Mouse (Mus musculus) forebrain, embryonic 16.5 days (tissue): Measurements from ENCODE around the gene Chrna4. TPM values are rescaled to one million over a fixed set of nuclear protein-coding genes. Genes with fewer than 3 reads are reported as not detected.

Experiments used
- ATAC-seq: fragments of 200-750 bp; cut with Nextera tagmentation; 2 replicates; pipeline ENCODE4 v1.8.0; 2017; ENCODE audit warnings: mild to moderate bottlenecking, moderate library complexity
- H3K27ac ChIP-seq: fragments of 300-500 bp; sonication (generic); 2 replicates; pipeline ENCODE4 v1.5.1; 2014; ENCODE audit warnings: low read length, control low read depth
- H3K27me3 ChIP-seq: fragments of 300-500 bp; sonication (generic); replicated peaks from 2 replicates; pipeline ENCODE4 v1.6.1; 2014; ENCODE audit warnings: low read length; ENCODE audit not compliant: control insufficient read depth, insufficient read depth
- H3K36me3 ChIP-seq: fragments of 300-500 bp; sonication (generic); 2 replicates; pipeline ENCODE4 v1.6.1; 2014; ENCODE audit not compliant: control insufficient read depth, insufficient read depth
- H3K4me1 ChIP-seq: fragments of 300-500 bp; sonication (generic); replicated peaks from 2 replicates; pipeline ENCODE4 v1.6.1; 2014; ENCODE audit warnings: low read length; ENCODE audit not compliant: control insufficient read depth, insufficient read depth
- H3K4me2 ChIP-seq: fragments of 300-500 bp; sonication (generic); 2 replicates; pipeline ENCODE4 v1.6.1; 2014; ENCODE audit warnings: mild to moderate bottlenecking, low read length, control low read depth
- H3K4me3 ChIP-seq: fragments of 300-500 bp; sonication (generic); replicated peaks from 2 replicates; pipeline ENCODE4 v1.5.1; 2014; ENCODE audit warnings: mild to moderate bottlenecking, low read length, control low read depth
- H3K9ac ChIP-seq: fragments of 300-500 bp; sonication (generic); replicated peaks from 2 replicates; pipeline ENCODE4 v1.6.1; 2014; ENCODE audit warnings: low read depth, low read length, control low read depth
- H3K9me3 ChIP-seq: fragments of 300-500 bp; sonication (generic); 2 replicates; pipeline ENCODE4 v1.6.1; 2016; ENCODE audit warnings: low read length; ENCODE audit not compliant: control insufficient read depth
- WGBS: fragments of 180-500 bp; shearing (Covaris S2); extraction: QIAGEN DNeasy Blood & Tissue Kit; methylation state at CpG from one replicate; pipeline ENCODE4 v1.1.7; 2014; 5-methylcytosine and 5-hydroxymethylcytosine counted together
- polyA plus RNA-seq: library from polyadenylated mRNA; unstranded; fragments of >200 nt; fragmentation: Nextera tagmentation; extraction: Ambion mirVana; gene quantifications from 2 replicates; pipeline ENCODE4 v1.2.1, GENCODE M21; 2015

Gene Chrna4
- polyA plus RNA-seq, 1 experiment from 2014 or later = 9.9 TPM

GRCm38 (mm10) chr2:180987001-180987400 lies 56.3 kb downstream of the Chrna4 start:
- Histone ChIP-seq H3K4me2 (no peak overlapping the region), H3K9me3 (no peaks in the 10 kb centered on the region), H3K27ac (no peak overlapping the region), H3K27me3 (no peaks in the 10 kb centered on the region), H3K4me1 (no peaks in the 10 kb centered on the region), H3K4me3 (no peak overlapping the region), H3K9ac (no peak overlapping the region), H3K36me3 (peaks cover 5% of the 10 kb centered on the region; the same call in 1 of the 2 replicates)
- WGBS = 93% methylated on average over 1 of the region's 1 CpGs
- no peak for ATAC-seq

DNA sequence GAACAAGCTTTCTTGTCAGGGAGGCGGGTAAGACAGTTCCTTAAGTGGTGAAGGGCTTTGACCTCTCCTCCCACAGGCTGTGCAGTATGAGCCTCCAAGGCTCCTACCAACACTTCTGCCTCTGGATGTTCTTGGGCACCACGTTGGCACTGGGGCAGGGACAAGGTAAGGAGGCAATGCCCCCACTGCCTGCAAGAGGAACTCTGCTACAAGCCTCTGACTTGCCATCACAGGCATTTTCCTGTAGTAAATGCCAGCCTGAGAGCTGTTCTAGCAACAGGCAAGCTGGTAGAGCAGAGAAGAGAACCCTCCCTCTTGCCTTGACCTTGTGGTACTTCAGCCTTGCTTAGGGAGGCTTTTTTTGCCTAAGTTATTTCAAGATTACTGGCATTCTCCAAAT lies 56.9 kb downstream of the Chrna4 start, which contains the start of gene Col20a1:
Col20a1 (plus strand) TSS at position 87 of the 400 bp plus-strand sequence.
- WGBS = 64% methylated on average over 2 of the region's 2 CpGs
- Histone ChIP-seq H3K4me1 (no peaks in the 10 kb centered on the region), H3K27me3 (no peaks in the 10 kb centered on the region), H3K4me3 (no peak within 1 kb of the TSS), H3K9ac (no peak within 1 kb of the TSS), H3K9me3 (no peaks in the 10 kb centered on the region), H3K4me2 (no peak within 1 kb of the TSS), H3K27ac (no peak within 1 kb of the TSS), H3K36me3 (peaks cover 7% of the 10 kb centered on the region)
- ATAC-seq = no peak

DNA sequence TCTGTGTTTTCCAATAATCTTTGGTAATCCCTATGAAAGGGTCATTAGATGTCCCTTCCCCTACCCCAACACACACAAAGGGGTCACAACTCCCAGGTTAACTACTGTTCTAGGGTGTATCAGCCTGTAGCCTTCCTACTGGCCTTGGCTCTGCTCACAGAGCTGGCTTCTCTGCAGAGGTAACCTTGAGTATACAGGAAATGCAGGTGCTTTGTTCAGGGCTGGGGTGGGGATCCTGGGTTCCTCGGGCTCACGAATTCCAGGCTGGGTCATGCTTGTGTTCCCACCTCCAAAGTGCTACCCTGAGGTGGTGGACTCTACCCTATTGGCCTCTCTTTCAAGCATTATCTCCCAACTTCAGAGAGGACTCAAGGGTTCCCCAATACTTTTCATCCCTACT lies 57.7 kb downstream of the Chrna4 start:
- Histone ChIP-seq H3K4me3 (no peak overlapping the region), H3K9me3 (no peaks in the 10 kb centered on the region), H3K27me3 (no peaks in the 10 kb centered on the region), H3K9ac (no peak overlapping the region), H3K36me3 (peaks cover 13% of the 10 kb centered on the region), H3K4me2 (no peak overlapping the region), H3K4me1 (no peaks in the 10 kb centered on the region), H3K27ac (no peak overlapping the region)
- ATAC-seq = no peak
- WGBS = 71% methylated on average over 2 of the region's 2 CpGs

DNA sequence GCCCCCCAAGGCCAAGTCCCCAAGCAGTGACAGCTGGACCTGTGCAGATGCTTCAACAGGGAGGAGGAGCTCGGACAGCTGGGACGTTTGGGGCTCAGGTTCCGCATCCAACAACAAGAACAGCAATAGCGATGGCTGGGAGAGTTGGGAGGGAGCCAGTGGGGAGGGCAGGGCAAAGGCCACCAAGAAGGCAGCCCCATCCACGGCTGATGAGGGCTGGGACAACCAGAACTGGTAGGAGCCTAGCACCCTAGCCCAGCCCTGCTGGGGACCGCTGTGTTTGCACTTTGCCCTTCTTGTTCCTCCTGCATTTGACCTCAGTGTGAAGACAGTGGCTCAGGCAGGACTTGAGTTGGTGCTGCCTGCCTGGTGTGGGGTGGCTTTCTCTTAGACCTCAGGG lies 62.2 kb downstream of the Chrna4 start:
- H3K4me2 ChIP-seq = no peak overlapping the region
- no peaks in the 10 kb centered on the region for H3K4me1 ChIP-seq
- H3K9me3 ChIP-seq = no peaks in the 10 kb centered on the region
- H3K4me3 ChIP-seq = no peak overlapping the region
- ATAC-seq = no peak
- no peaks in the 10 kb centered on the region for H3K27me3 ChIP-seq
- WGBS = 91% methylated on average over 6 of the region's 6 CpGs
- H3K36me3 ChIP-seq = peaks cover 39% of the 10 kb centered on the region
- no peak overlapping the region for H3K27ac ChIP-seq
- no peak overlapping the region for H3K9ac ChIP-seq

Other genes starting within 250 kb of the Chrna4 start
- gene Ythdf1, start 122.6 kb downstream of the Chrna4 start, polyA plus RNA-seq = 44.9 and 50.1 TPM in 2 replicates
- gene Birc7, start 114.5 kb downstream of the Chrna4 start, polyA plus RNA-seq = not detected in 2 replicates
- 52.3 and 56.7 TPM in 2 replicates for gene Nkain4, start 88.8 kb downstream of the Chrna4 start, polyA plus RNA-seq
- gene Arfgap1, start 76.3 kb downstream of the Chrna4 start, polyA plus RNA-seq = 103 and 125 TPM in 2 replicates
- 0.13 and 0.15 TPM in 2 replicates for gene Col20a1, start 57.0 kb downstream of the Chrna4 start, polyA plus RNA-seq
- gene Kcnq2, start 91.8 kb upstream of the Chrna4 start, polyA plus RNA-seq = 45.5 and 54.9 TPM in 2 replicates
- gene Eef1a2, start 113.5 kb upstream of the Chrna4 start, polyA plus RNA-seq = 5.7 and 6.0 TPM in 2 replicates
- 433 and 453 TPM in 2 replicates for gene Ppdpf, start 143.7 kb upstream of the Chrna4 start, polyA plus RNA-seq
- not detected in 2 replicates for gene Ptk6, start 159.2 kb upstream of the Chrna4 start, polyA plus RNA-seq
- gene Srms, start 169.6 kb upstream of the Chrna4 start, polyA plus RNA-seq = 0.08 and 0.09 TPM in 2 replicates
- gene Fndc11, start 176.5 kb upstream of the Chrna4 start, polyA plus RNA-seq = not detected in 2 replicates
- 0.42 and 0.51 TPM in 2 replicates for gene Helz2, start 198.5 kb upstream of the Chrna4 start, polyA plus RNA-seq
- gene Gmeb2, start 244.5 kb upstream of the Chrna4 start, polyA plus RNA-seq = 22.0 and 22.7 TPM in 2 replicates